Mouse (Mus musculus) heart, adult 9 months (tissue): ENCODE results near the gene Pten.
"Not testable (repeated sequence)": the region's sequence is repeated elsewhere in the genome, so short reads cannot be mapped to it uniquely, and the experiment has no call there.

Experiments used
- DNase-seq, 2 experiments: peaks; one replicate each; pipeline ENCODE4 v3.0.0; 2022; ENCODE audit warnings: low spot score in 2 of 2

The Pten gene

DNA sequence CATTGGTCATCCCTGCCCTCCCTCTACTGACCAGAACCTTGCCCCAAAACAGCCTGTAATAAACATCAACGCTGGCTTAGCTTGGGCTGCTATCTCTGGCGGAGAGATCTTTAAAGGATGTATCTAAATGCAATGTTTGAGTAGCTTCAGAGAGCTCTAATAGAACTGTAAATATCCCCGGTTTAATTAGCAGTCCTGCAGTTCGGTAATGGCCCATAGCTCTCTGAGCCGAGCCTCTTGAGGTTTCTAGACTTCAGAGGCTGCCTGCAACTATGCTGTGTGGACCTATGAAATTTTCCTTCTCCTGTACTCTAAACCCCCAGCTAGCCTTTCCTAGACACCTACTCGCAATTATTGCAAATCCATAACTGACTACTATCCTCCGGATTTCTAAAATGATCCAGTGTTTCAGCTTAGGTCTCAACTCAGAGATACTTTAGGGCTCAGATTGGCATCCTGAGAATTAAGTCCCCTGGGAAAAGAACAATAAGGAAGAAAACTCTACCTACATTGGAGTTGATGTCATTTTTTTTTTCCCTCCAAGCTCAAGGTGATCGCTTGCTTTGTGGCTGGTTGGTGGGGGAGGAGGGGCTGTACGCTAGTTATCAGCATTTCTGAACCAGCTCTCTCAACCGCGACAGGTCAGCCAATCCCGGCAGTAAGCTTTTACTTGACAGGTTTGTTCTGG, 2.0 kb upstream of the Pten start:
- peak in 1 of 2 experiments; percentile 14 for DNase-seq

DNA sequence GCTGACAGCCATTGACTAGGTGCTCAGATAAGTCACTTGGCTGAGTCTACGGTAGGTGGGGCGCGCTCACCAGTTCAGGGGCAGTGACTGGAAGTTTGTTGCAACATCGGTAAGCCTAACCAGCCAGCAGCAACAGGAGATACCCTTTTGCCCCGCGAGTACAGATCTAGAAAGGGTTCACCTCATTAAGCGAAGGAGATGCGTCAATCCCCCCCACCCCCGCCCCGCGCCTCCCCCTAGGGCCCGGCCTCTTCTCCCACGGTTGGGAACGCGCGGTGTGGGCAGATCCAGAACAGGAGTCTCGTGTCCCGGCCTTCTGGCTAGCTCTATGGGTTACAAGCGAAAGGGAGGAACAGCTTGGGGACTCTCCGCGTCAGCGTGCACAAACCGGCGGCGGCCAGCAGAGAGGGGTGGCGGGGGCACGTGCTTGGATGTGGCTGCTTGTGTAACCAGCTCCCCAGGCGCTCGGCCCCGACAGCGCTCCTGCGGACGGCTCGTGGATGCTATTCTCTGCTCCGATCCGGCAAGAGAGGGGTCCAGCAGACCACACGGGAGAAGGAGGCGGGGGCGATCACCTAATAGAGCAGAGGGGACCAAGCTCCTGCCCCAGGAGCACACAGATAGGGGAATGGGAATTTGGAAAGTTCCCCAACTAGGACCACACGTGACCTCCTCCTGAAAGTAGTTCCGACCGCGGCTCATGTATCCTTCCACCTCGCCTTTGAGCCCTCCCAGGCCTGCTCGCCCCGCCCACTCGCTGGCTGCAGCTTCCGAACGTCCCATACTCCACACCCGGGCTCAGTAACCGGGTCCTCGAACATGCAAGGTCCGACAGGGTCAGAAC, 1.3 kb upstream of the Pten start:
- DNase-seq: peak; percentile 97

DNA sequence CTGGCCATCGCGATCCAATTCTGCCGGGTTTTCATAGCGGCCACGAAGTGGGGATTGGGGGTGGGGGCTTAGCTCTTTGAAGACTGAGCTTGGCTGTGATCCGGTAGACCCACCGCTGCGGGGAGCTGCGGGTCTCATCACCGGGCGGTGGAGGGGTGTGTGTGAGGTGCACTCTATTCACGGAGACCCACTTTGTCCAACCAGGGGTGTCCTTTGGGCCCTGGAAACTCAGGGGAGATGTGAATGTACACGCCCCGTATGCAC, 729 bp upstream of the Pten start:
- DNase-seq: peak in 1 of 2 experiments; percentile 66

DNA sequence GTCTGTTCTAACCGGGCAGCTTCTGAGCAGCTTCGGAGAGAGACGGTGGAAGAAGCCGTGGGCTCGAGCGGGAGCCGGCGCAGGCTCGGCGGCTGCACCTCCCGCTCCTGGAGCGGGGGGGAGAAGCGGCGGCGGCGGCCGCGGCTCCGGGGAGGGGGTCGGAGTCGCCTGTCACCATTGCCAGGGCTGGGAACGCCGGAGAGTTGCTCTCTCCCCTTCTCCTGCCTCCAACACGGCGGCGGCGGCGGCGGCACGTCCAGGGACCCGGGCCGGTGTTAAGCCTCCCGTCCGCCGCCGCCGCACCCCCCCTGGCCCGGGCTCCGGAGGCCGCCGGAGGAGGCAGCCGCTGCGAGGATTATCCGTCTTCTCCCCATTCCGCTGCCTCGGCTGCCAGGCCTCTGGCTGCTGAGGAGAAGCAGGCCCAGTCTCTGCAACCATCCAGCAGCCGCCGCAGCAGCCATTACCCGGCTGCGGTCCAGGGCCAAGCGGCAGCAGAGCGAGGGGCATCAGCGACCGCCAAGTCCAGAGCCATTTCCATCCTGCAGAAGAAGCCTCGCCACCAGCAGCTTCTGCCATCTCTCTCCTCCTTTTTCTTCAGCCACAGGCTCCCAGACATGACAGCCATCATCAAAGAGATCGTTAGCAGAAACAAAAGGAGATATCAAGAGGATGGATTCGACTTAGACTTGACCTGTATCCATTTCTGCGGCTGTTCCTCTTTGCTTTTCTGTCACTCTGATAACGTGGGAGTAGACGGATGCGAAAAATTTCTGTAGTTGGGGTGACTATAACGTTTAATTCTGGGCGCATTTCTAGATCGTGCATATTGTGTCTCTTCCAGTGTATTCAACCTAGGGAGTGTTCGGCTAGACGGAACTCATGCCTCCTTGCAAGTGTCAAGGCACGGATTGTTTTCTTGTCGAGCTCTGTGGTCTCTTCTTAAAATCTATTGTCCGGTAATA, 815 bp downstream of the Pten start:
- peak; percentile 39 to 48 for DNase-seq

DNA sequence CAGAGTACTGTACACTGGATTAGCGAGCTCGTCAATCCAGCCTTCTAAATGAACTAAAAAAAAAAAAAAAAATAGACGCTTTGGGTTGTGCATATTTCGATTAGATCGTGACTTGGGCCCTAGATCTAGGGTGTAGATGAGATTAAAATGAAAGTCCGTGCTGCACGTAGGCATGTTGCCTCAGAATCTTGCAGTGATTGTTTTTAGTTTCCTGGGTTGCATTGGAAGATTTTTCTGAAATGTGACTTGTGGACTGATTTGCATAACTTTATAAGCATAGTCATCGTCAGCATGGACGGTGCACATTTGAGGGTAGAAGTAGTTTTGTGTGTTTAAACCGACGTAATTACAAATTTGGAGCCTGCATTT, 1.5 kb downstream of the Pten start:
- no peak for DNase-seq

DNA sequence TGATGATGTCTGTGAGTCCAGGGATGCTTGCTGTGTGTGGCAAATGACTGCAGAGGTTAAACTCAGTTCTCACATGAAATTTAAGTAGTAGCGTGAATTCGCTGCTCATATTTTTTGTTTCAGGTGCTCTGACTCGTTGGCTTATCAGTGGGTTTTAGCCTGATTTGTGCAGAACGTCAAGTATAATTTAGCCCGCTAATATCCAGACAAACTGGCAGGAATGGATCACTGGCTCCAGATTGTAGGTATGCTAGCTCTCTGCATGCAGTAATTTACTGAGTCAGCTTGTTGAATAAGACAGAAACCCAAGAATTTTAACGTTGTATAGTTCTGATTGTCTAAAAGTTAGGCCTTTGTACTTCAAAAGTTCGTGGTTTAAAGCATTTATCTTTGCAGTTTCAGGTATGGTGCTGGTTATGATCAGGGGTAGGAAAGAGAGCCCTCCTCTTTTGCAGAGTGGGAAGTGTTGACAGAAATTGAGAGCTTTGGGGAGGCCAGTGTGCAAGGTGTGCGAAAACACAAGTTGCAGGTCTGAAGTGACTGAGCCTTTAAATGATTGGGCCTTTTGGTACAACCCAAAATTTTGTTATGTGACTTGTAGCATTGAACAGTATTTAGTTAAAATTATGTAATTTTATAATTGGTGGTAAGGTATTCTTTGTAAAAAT, 2.2 kb downstream of the Pten start:
- DNase-seq: no peak

DNA sequence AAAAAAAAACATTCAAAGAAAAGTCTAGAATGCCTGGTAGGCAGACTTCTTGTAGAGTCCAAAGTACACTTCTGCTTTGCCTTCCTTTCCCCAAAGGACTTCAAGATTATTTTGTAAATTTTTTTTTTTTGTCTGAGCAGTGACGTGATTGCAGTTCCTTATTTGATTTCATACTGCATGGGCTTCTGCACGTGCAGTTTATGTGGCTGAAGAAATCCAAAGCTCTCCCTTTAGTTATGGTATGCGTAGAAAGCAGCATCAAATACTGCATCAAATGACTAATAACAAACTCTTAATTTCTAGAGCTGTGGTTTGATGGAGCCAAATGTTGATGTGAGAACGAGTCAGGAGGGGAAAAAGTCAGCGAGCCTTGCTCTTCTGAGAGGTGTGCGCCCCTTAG, 3.2 kb downstream of the Pten start:
- DNase-seq: peak in 1 of 2 experiments; percentile 44

DNA sequence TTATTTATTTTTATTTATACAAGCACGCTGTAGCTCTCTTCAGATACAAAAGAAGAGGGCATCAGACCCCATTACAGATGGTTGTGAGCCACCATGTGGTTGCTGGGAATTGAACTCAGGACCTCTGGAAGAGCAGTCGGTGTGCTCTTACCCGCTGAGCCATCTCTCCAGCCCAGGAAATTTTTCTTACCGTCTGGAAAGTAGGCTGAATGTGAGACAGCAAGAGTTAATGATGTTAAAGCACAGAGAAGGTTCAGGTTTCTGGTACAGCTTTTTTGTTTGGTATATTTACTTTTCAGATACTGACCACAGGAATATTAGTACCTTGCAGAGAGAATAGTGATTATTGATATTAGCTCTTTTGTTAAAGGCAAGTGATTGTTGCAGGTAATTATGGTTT, 3.9 kb downstream of the Pten start:
- DNase-seq: no peak

DNA sequence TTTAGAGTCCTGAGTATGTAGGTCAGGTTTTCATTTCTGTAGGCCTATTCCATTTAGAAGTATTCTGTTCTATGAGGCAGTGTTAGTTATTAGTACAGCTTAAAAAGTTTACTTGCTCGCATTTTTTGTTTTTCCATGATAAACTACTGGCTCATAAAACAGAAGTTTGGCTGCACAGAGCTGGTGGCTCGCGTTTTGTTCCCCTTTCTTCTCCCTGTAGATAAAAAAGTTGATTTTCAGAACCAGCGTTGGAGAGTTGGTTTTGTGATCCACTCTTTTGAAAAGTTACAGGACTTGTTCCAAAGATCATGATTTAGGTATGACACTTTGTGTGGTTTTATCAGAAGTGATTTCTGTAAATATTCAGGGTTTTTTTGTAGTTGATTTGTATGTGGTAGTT, 5.2 kb downstream of the Pten start:
- DNase-seq: no peak

DNA sequence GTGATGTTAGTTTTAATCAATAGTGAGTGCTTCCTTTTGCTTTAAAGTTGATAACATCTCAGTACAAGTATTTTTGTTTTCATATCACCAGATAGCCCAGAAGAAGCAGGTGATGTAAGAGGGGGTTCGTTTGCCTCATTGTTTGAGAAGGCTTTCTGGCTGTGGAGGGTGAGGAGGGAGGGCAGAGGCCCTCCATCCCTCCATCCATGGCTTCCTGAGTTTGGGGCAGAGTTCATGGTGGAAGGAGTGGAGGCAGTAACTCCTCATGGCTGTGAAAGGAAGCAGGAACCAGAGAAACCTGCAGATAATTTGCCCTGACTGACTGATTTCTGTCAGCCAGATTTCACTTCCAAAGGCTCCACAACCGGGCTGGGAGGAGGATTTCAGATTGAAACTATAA, 21.1 kb downstream of the Pten start:
- DNase-seq: no peak

DNA sequence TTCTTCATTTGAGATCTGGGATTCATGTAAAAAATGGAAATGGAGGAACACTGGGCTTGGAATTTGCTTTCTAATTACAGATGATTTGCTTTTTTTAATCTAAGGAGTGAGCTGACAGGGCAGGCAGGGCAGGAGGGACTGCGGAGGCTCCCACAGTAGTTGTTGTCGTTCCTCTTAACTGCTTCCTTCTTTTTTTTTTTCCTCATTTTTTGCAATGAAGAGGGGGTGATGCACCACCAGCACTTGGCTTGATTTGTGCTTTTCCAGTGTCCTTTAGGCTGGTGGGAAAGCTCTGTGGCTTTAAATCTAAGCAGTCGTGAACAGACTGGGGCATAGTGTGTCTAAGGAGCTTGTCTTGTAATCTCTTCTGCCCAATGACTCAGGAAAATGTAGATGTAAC, 21.8 kb downstream of the Pten start:
- no peak for DNase-seq

DNA sequence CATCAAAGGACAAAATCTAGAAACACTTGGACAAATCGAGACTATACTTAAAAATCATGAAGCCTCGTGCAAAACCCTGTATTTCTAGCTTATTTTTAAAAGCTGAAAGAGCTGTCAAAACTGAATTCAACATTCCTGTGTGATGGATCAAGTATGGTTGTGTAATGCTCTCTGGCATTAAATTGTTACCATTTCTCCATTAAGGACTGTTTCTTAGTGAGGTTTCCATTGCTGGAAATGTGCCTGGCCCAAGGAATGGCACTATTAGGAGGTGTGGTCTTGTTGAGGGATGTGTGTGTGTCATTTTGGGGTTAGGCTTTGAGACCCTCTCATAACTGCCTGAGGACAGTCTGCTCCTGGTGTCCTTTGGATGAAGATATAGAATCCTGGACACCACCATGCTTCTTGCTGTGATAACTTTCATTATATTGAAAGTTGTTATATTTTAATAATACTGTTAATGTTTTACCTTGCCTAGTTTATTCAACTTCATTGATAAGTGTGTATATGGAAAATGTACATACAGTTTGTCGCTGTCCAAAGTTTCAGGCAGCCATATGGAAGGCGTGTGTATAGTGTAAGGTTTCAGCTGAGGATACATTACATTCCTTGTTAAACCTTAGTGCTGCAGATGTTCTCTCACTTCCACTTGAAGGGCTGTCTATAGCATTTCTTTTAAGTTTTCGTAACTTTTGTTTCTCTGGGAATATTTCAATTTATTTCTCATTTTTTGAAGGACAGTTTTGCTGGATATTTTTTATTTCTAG, 24.2 kb downstream of the Pten start:
- no peak for DNase-seq

DNA sequence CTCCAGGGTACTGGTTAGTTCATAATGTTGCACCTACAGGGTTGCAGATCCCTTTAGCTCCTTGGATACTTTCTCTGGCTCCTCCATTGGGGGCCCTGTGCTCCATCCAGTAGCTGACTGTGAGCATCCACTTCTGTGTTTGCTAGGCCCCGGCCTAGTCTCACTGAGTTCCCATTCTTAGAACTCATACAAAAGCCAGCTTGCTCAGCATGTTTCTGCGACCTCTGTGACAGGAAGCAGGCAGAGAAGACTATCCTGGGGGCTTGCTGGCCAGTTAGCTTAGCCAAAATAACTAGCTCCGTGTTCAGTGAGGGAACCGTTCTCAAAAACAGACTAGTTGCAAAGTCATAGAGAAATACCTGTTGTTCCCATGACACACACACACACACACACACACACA, 30.1 kb downstream of the Pten start:
- peak; percentile 14 to 28 for DNase-seq

DNA sequence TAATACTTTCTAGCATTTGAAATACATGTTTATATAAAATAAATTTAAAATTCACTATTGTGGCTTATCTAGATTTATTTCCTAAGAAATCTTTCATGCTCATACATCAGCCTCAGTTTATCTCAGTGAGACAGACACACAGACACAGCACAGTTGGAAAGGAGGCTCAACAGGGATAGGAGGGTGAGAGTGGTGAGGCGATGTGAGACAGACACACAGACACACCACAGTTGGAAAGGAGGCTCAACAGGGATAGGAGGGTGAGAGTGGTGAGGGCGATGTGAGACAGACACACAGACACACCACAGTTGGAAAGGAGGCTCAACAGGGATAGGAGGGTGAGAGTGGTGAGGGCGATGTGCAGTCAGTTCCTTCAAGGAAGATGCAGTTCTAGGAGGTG, 30.7 kb downstream of the Pten start:
- DNase-seq: not testable (repeated sequence)

DNA sequence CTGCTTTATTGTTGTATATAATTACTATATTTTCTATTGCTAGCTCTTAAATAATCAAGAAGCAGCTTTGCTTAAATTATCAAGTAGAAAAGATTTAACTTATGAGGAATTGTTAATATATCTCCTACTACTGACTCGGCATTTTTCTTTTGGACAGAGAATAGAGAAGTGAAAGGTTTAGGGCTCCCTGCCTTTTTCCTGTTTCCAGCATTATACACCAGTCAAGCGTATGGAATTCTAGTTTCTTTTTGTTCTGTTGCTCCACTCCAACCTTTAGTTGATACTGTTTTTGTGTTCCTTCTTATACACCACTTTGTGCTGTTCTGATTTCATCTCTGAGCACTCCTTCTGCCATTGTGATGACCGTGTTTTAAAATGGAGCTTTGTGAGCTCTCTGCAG, 32.2 kb downstream of the Pten start:
- DNase-seq: no peak

DNA sequence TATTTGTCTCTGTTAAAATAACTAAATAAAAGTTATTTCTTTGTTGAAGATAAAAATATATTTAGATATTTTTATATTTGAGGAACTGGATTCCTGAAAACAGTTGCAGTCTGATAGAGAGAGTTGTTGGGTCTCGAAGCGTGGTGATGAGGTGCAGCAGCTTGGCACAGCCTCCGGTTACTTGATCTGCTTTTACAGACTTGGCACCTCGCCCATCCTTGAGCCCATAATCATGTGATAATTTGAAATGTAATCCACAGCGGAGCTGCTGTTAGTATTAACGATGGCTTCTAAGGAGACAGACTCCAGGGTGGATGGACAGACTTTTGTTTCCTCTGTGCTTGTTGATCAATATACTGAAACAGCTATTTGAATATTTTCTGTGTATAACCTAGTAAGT, 35.3 kb downstream of the Pten start:
- DNase-seq: peak; percentile 47 to 67

DNA sequence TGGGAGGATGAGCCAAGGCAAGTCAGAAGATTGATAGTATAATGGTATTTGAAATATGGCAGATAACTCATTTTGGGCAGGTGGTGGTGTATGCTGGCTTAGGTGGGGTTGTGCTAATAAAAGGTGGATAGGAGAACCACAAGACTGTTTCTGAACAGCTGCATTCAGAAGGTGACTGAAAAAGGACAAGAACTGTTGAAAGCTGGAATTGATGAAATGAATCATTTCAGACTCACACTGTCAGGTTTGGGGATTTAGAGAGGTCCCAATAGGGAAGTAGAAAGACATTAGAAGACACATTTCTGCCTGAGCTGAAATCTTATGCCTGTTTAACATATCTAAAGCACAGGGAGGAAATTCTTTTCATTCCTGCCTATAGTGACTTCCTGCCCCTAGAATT, 36.6 kb downstream of the Pten start:
- no peak for DNase-seq

DNA sequence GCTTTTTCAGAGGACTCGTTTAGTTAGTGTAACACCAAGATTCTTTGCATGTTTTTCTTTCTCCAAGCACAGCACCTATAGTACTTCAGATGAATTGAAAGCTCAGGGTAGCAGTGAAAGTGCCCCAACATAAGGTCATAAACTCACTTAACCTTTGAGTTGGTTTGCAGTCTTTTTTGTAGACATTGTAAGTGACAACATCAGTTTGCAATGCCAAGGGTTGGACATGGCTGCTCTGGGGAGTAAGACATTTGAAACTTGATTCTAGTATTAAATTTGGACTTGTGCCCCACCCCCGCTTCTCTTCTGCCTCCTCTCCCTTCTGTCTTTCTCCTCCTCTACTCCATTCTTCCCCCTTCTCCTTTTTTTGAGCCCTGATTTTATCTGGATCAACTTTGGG, 43.3 kb downstream of the Pten start:
- DNase-seq: no peak

DNA sequence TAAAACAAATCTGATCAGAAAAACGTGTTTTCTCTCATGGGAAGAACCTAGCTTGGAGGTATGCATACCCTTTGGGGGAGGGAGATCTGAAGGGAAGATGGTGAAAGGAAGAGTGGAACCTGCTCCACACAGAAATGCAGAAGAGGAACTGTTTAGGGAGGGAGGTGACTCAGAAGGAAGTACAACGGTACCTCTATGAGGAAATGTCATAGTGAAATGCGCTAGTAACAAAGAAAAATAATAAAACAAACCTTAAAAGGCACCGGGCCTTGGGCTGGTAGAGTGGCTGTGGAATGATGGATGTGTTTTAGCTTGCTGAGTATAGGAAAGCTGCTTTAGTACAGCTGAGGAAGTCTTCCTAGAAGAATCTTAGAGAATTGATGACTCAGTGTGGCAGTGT, 47.4 kb downstream of the Pten start:
- DNase-seq: no peak

DNA sequence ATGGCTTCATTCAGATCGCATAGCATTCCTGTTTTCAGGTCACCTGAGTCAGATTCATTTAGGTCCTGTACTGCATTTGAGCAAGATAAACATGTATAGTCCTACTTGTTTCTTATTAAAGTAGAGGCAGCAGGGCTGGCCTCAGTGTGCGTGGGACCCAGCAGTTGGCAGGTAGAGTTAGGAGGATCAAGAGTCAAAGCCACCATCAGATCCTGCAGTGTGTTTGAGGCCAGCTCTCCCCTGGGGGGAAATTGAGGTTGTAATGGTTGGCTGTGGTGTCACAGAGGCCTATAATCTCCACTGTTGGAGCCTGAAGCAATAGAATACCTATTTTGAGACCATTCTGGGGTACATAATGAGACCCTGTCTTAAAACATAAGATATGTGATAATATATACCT, 50.3 kb downstream of the Pten start:
- no peak for DNase-seq

DNA sequence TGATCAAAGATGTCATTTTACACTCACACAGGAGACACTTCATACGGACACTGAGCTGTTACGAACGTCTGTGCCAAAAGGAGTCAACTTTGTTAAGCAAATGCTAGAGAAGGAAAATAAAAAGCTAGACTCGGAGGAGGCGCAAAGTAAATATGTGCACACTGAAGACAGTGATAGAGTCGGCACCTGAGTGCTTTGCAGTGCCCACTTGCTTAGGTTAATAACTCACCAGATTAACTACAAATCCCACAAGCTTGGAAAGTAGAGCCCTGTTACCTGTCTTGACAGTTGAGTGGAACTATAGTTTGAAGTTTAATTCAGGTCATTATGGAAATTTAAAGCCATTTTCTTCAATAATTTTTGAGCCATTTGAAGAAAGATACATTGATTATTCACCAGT, 51.4 kb downstream of the Pten start:
- no peak for DNase-seq
